Mouse (Mus musculus): ENCODE results near the gene Slc30a9. TPM values are rescaled to one million over a fixed set of nuclear protein-coding genes. Genes with fewer than 3 reads are reported as not detected.

Slc30a9 gene
- 67.4 and 73.7 TPM in 2 replicates for polyA plus RNA-seq (2015; fragmentation: Nextera tagmentation; extraction: Ambion mirVana)

GRCm38 (mm10) chr5:67306698-67307521 lies at the start of gene Slc30a9:
Gene Slc30a9 (plus strand): TSS chr5:67306955.

GRCm38 (mm10) chr5:67260531-67261371 lies 46.0 kb upstream of the Slc30a9 start, which contains the start of gene Tmem33:
Gene Tmem33 (plus strand): TSS chr5:67260565.

Other genes starting within 250 kb of the Slc30a9 start
- not detected in 2 replicates for gene Phox2b, start 207.7 kb upstream of the Slc30a9 start, polyA plus RNA-seq (2015; fragmentation: Nextera tagmentation; extraction: Ambion mirVana)
- 44.0 and 47.4 TPM in 2 replicates for gene Tmem33, start 46.4 kb upstream of the Slc30a9 start, polyA plus RNA-seq (2015; fragmentation: Nextera tagmentation; extraction: Ambion mirVana)
- 1.3 and 1.8 TPM in 2 replicates for gene Bend4, start 121.4 kb downstream of the Slc30a9 start, polyA plus RNA-seq (2015; fragmentation: Nextera tagmentation; extraction: Ambion mirVana)